Mouse (Mus musculus): ENCODE measurements around the gene Rrp8.

DNA sequence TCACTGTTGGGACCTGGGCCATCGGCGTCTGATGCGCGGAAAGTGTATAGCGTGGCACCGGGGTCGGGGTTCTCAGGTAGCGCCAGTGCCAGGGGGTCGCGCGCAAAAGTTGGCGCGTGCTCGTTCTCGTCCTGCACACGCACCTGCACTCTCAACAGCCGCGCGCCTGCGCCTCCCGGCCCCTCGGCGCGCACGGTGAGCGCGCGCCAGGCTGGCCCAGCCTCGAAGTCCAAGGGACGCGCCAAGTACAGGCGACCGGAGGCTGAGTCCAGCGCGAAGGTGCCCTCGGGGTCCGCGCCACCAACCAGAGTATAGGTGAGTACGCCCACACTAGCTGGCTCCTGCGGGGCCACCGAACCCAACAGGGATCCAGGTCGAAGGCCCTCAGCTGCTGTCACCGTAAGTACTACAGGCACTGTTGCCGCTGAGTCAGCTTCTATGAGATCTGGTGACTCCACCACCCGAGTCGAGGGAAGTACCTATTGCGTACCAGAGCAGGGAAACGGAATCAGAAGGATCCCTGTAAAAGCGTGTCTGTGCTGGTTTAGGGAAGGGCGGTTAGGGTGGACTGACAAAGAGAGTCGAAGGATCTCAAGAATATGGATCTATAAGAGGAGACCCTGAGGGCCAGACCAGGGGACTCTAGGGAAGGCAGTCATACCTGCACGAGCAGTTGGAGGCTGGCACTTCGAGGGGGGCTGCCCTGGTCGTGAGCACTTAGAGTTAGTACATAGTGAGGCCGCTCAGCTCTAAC is 25.5 kb upstream of the Rrp8 start:
- TF ChIP-seq CTCF (conservative IDR thresholded peaks at IDR 0.05; ENCODE audit: low read length): no peak
- TF ChIP-seq NANOG (IDR thresholded peaks at IDR 0.05; ENCODE audit: borderline replicate concordance, low read length): no peak
- no peak for TF ChIP-seq POU5F1 (IDR thresholded peaks at IDR 0.05; ENCODE audit: borderline replicate concordance, low read length)

All from E14TG2a.4 (cell line).